Mouse (Mus musculus) thymus, postnatal 0 days (tissue): ENCODE data around the gene P2rx4. TPM values are rescaled to one million over a fixed set of nuclear protein-coding genes. Genes with fewer than 3 reads are reported as not detected.
A peak's percentile ranks its signal among the peaks of the same experiment; 100 is the strongest.

Experiments
- DNase-seq: peaks from one replicate; pipeline ENCODE4 v3.0.0-alpha.2; 2015; ENCODE audit warnings: low spot score
- polyA plus RNA-seq: library from polyadenylated mRNA; unstranded; fragments of >200 nt; fragmentation: Nextera tagmentation; extraction: Ambion mirVana; gene quantifications from 2 replicates; pipeline ENCODE4 v1.2.1, GENCODE M21; 2015

P2rx4 gene
- polyA plus RNA-seq, 1 experiment from 2014 or later, result 26.7 TPM

DNA sequence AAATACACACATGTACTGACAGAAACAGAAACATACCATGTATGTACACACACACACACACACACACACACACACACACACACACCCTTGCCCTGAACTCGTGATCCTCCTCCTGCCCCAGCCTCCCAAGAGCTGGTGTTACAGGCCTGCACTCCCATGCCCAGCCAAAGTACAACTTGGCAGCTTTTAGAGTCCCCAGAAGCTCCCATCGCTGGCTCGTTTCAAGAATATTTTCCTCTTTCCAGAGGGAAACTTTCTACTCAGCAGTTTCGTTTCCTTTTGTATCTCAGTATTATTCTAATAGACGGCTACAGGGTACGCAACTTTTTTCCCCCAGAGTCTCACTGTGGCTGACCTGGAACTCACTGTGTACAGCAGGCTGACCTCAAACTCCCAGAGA is 5.2 kb upstream of the P2rx4 start:
- no peak for DNase-seq

DNA sequence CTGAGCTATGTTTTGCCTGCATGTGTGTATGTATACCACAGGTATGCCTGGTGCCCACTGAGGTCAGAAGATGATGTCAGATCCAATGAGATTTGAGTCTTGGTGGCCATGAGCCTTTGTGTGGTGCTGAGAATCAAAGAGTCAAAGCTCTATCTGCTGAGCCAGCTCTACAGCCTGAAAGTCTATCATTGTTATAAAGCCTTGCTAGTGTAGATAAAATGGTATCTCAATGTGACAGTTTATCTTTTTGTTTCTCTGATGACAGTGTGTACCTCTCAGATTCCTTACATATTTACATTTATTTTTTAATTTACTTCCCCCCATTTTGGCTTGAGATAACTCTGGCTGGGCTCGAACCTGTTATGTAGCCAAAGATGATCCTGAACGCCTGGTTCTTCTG is 3.8 kb upstream of the P2rx4 start:
- DNase-seq, result no peak

DNA sequence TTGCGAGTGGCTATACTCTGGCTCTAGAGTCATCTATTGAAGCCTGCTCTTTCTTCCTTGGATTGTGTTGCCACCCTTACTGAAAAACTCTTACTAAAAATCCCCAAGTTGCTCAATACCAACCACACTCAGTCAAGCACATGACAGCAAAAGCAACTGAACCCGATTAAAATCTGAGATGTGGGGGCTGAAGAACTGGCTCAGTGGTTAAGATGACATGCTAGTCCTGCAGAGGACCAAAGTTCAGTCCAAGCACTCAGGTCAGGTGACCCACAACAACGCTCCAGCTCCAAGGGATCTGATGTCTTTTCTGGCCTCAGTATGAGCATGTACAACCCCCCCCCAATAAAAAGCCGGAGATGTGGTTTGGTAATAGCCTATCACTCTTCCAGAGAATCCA is 2.8 kb upstream of the P2rx4 start:
- DNase-seq, result no peak

DNA sequence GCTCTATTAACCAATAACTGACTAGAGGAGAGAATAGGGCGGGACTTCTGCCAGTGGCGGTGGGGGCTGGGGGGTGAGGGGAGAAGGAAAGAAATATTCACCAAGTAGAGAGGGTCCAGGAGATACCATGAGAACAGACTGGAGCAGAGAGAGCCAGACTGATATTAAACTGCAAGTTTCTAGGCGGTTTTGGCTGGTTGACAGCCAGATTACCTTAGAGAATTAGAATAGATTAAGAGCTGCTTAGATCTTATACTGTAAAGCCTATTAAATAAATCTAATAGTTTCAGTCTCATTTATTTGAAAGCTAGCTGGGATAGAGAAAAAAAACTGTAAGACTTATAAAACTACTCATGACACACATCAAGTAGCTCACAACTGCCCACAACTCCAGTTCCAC is 2.2 kb upstream of the P2rx4 start:
- DNase-seq, result no peak

DNA sequence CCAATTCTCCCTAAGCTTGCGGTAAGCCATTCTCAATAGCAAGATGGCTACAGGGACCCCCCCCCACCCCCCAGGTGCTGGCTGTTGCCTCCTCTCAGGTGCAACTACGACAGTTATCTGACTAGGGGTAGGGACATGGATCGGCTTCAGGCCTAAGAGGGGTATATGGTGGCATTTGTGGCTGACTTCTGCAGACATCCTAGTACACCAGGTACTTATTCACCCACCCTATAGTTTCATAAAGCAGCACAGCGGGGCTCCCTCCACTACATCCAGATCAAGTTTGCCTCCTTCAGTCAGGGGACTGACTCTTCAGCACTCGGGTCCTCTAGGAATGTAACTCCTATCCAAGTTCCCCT is 448 bp upstream of the P2rx4 start:
- DNase-seq, result no peak

DNA sequence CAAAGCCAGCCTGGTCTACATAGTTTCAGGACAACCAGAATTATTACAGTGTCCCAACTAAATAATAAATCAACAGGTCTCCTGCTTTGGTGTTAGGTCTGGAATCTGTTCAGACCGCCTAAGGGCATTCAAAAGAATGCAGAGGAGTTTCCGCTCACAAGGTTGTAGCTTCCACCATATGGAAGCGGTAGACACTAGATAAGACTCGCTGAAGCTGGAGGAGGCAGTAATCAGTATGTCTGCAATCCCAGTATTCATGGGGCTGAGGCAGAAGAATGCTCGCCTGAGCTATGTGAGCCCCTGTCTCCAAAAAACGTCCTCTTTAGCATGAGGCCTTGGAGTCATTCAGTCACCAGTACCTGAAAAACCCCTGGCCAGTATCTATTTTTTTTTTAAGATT is 1.5 kb downstream of the P2rx4 start:
- no peak for DNase-seq

DNA sequence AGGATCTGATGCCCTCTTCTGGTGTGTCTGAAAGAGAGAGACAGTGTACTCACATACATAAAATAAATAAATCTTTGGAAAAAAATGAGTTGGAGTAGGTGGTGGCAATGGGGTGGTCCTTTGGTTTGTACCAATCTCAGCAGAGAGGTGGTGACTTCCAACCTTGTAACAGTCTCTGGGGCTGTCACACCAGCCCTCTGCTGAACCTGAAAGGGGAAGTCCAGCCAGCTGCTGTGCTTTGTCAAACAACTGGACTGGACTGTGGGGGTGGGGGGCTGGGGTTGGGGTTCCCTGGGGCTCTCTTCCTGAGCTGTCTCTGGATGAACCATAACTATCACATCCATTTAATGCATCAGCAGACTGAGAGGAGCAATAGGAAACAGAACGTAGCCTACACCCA is 8.4 kb downstream of the P2rx4 start:
- DNase-seq, result no peak

DNA sequence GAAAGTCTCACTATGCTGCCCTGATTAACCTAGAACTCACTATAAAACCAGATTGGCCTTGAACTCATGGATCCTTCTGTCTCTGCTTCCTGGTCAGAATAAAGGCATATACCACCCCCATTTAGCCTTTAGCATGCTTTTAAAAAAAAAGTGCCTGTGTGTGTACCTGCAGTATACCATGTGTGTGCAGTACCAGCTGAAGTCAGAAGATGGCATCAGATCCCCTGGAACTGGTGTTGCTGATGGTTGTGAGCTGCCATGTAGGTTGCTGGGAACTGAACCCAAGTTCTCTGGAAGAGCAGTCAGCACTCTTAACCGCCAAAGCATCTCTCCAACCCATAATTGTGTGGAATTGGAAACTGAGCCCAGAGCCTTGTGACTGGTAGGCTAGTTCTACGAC is 9.4 kb downstream of the P2rx4 start:
- DNase-seq, result no peak

DNA sequence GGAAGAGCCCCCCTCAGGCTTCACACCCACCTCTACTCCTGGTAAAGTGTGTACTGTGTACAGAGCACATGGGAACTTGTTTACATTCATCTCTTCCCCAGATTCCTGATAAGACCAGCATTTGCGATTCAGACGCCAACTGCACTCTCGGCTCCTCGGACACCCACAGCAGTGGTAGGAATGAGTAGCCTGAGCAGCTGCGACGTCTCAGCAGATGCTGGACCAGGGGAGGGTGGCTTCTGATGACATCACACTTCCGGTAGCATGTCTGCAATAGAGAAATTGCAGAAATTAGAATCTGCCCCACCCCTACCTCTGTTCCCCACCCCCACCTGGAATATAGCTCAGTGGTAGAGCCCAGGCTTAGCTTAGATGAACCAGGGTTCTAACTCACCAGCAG is 11.1 kb downstream of the P2rx4 start:
- DNase-seq, result peak; percentile 30

DNA sequence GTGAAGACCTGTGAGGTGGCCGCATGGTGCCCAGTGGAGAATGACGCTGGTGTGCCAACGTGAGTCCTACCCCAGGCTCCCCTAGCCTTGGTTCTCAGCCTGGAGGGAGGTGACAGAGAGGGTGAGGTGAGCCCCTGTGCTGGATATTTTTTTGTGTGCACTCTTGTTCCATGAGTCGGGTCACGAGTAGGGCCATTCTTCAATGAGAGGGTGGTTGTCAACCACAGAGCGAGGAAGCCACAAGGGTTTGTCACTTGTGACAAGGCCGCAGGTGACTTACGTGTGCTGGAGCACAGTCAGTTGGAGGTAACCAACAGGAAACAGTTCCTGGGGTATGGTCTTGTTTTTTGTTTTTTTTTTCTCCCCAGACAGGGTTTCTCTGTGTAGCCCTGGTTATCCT is 11.8 kb downstream of the P2rx4 start:
- peak; percentile 76 for DNase-seq

DNA sequence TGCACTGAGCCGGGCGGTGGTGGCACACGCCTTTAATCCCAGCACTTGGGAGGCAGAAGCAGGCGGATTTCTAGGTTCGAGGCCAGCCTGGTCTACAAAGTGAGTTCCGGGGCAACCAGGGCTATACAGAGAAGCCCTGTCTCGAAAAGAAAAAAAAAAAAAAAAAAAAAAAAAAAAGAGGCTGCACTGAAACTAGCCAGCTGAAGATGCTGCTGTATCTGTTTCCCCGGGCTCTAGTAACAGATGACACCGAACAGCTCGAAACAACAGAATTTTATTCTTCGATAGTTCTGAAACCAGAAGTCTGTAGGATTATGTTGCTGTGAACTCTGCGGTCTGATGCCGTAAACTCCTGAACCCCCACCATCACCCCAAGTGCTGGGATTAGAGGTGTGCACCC is 18.1 kb downstream of the P2rx4 start:
- no peak for DNase-seq

DNA sequence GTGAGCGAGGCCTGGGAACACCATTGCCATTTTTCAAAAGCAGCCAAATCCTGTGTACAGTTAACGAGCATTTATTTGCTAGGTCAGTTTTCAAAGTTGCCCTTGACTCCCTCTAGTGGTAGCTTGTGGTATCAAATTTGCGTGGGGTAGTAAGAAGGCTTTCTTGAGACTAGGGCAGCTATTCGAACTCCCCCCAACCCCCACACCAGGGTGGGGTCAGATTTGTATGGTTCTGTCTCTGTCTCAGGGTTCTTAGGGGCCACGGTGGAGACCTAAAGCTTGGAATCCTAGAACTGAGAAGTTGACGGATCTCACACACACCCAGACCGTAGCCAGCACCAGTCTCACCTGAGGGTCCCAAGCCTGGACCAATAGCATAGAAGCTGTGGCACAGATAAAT is 18.7 kb downstream of the P2rx4 start:
- DNase-seq, result peak; percentile 82

DNA sequence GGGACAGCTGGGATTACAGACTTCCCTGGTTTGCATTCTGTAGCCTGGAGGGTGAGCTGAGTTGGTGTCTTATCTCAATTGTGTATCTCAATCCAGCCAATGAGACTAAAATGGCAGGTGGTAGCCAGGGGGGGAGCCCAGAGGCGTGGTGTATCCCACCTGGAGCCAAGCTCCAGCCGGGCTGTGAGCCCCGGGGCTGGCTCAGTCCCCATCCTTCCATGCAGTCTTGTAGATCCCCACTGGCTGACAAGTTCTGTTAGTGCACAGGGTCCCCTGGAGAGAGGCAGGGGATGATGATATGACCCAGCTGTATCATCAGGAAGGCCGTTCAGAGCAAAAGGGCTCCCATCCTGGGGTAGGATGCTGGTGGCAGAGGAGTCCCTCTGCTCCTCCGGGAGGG is 19.3 kb downstream of the P2rx4 start:
- DNase-seq, result no peak

DNA sequence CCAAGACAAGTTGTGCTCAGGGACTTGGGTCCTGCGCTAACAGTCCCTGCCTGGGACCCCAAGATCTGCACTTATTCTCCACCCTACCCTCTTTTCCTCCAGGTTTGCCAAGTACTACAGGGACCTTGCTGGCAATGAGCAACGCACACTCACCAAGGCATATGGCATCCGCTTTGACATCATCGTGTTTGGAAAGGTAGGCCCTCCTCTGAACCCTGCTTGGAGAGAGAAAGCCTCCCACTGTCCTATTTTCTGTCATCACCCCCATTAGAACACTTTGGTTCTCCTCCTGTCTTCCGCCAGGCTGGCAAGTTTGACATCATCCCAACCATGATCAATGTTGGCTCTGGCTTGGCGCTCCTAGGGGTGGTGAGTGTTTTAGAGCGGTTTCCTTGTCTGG is 19.8 kb downstream of the P2rx4 start:
- DNase-seq, result no peak

DNA sequence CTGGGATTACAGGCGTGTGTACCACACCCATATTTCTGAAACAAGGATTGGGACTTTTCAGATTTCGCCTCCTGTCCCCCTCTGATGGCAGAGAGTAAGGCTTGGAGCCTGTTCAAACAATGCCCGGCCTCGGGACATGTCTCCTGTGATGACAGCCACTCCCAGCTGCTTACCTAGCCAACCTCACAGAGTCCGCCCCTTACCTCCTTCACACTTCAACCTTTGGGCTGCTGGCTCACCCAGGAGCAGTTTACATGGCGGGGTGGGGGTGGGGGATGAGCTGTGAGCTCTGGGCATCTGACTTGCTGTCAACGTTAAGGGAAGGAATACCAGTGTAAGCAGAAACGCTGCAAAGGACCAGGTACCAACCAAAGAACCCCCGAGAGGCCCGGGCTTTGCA is 23.4 kb downstream of the P2rx4 start:
- no peak for DNase-seq

DNA sequence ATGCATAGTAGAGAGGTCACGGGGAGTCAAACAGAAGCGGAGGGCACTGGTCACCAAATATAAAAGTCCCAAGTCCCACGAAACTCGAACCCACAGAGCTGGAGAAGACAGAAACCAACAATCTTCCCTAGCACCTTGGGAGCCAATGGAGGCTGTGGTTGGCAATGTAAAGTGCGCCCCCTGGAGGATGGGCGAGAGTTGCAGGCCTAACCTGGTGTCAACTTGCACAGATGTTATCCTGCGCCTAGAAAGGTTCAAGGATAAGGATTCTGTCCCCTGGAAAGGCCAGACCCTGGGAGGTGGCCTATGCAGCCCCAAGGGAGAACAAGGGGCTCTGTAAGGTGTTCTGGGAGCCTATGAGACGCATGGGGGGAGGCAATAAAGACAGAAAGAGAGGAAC is 24.0 kb downstream of the P2rx4 start:
- peak; percentile 75 for DNase-seq

DNA sequence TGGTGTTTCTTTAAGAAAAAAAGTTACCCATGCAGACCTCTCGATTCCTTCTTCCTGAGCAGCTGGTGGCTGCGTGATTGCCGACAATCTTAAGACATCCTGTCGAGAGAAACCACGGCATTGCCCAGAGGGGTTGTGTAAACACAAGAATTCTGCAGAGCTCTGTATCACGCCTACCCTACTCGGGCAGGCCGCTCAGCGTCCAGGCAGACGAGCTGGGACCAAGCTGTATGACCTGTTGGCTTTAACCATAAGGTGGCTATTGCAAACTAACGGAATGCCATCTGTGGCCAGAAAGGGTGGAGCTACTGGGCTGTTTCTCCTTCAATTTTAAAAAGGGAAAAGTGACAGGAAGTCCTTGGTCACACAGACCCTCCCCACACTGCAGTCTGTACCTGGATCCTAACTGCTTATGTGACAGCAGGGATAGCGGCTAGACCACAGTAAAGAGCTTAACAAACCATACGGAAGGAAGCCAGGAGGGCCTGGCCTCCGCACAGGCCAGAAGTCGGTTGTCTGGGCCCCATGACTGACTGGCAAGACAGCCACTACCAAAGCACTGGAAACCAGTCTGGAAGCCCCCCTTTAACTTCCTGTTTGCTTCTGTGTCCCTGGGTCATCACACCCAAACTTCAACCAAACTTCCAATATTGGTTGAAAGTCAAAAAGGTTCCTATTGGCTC is 24.8 kb downstream of the P2rx4 start:
- DNase-seq, result peak; percentile 78

DNA sequence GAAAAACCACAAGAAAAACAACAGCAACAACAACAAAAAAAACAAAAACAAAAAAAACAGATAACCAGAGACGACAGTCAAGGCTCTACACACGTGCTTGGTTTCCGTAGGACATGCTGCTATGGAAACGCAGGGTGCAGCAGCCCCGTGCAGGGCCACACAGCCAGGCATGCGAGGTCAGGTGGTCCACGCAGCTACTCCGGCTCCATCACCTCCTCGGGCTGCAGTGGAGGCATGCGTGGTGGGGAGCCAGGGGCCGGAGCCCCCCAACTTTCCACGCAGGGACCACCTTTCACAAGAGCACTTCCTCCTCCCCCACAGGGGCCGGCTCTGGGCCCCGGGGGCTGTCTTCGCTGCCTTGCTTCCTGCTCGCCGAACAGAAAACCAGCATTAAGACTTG is 26.5 kb downstream of the P2rx4 start:
- DNase-seq, result peak; percentile 67

DNA sequence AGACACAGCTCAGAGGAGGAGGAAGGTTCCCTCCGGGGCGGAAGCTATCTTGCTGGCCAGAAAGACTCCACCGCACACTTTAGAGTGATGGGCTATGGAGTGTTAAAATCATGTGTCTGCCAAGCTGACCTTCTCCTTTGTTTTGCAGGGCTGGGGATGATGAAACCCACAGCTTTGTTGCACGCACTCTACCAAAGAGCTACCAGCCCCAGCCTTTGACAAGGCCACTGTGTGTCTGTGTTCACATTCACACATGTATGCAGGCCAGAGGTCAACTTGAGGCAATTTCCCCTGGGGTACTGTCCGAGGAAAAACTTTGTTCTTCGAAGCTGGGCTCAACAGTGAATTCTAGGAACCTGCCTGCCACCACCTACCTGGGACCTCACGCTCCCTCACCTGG is 28.5 kb downstream of the P2rx4 start:
- no peak for DNase-seq

DNA sequence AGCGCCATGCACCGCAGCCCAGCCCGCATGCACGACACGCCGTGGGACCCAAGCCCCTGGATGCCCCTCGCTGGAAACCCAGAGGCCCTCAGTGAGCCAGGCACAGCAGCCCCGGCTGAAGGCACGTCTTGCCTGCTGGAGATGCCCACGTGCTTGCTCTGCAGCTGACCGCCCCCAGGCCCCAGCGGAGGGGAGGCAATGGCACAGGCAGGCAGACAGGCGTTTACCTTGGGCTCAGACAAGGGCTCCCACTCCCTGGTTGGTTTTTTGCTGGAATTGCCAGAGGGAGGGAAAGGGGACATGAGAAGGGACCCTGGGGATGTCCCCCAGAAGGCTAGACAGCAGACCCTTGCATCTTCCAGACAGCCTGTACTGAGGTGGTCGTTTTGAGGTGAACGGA is 29.4 kb downstream of the P2rx4 start:
- DNase-seq, result no peak

DNA sequence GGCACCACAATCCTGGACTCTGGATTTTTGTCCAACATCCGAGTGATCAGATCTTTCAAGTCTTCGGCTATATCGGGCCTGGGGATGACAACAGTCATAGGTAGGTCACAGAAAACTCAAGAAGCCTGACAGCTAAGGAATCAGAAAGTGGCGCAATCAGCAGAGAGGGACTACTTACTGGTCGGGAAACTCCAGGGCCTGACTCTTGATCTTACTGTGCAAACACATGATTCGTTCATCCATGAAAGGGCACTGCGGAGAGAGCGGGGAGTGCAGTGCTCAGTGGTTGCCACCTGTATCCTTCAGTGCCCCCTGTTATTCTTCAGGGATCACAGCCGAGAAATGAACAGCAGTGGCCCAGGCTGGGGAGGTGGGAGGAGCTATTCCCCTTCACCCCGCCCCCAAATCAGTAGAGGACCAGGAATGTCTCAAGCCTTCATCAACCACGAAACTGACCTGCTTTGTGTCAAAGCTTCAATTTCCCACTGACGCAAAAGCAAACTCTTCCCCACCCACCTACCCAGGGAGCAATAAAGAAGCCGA is 36.6 kb downstream of the P2rx4 start:
- DNase-seq, result no peak

DNA sequence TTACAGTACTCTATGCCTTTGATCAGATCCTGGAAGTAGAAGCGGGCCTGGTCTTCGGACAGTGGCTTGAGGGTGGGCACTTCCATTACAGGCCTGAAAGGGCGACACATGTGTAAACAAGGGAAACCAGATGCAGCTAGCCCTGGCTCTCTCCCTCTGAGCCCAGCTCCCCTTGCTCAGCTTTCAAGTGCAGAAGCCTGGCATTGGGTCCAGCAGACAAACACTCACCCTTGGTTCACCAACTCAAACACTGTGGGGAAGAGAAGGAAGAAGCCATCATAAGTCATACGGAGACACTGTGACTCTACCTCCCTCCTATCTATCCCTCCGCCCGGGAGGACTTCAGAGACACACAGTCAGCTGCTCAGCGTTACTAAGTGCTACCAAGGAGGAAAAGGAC is 40.6 kb downstream of the P2rx4 start:
- no peak for DNase-seq

DNA sequence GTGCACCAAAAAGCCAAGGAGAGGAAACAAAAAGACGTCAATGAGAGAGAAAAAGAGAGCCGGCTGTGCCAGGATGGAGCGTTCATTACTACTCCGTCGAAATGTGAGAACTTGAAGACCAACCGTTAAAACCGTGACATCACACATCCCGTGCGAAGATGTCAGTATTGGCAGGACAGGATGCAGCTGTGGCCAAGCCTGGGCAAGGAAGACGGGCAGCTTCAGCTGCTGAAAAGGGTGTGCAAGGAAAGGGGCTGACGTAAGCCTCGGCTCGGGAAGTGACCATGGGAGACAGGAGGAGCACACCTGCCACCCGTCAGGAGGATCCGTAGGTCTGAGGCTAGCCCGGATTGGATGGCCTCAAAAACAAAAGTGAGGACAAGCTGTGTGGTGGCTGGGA is 47.1 kb downstream of the P2rx4 start:
- DNase-seq, result peak; percentile 57

DNA sequence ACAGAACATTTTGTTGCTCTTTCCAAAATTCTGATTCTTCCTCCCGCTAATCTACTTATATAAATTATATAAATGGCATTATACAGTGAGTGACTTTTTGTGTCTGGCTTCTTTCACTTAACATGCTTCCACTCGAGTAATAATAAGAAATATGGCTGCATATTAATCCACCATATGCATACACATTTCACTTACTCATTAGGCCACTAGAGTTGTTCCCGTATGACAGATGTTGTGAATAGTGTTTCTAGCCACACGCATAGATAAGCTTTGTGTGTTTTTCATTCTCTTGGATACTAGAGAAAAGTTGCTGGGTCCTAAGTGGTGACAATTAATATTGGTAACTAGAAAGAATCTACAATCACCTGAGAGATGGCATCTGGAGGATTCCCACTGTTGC is 48.3 kb downstream of the P2rx4 start:
- DNase-seq, result no peak
